Mouse (Mus musculus): ENCODE results near the gene Cdk2ap2. TPM values are rescaled to one million over a fixed set of nuclear protein-coding genes. Genes with fewer than 3 reads are reported as not detected.

The Cdk2ap2 gene
- polyA plus RNA-seq, 2 experiments: 52.5 to 101 TPM

GRCm38 (mm10) chr19:4070756-4071155 is 26.2 kb upstream of the Cdk2ap2 start:
- Histone ChIP-seq H3K27me3 (ENCODE audit: control insufficient read depth, insufficient read depth, low read length) (no peaks in the 10 kb centered on the region), H3K4me2 (ENCODE audit: low read depth) (no peak overlapping the region), H3K9ac (replicated peaks) (no peak overlapping the region), H3K27ac (no peak overlapping the region), H3K4me3 (ENCODE audit: insufficient read depth in 1 of 2, low read depth in 2 of 2, low read length in 2 of 2) (no peak overlapping the region), H3K9me3 (ENCODE audit: control insufficient read depth, low read length) (no peaks in the 10 kb centered on the region), H3K4me1 (replicated peaks; ENCODE audit: control insufficient read depth in 2 of 2, insufficient read depth in 2 of 2, low read length in 1 of 2) (peaks cover 2 to 9% of the 10 kb centered on the region in 2 experiments; a peak in 1 of 4 replicates), H3K36me3 (replicated peaks; ENCODE audit: control insufficient read depth, insufficient read depth, low read depth) (no peaks in the 10 kb centered on the region)
- no peak for TF ChIP-seq EP300 (IDR thresholded peaks at IDR 0.05; ENCODE audit: low read depth)
- TF ChIP-seq CTCF (IDR thresholded peaks at IDR 0.05; ENCODE audit: low read depth): no peak
- WGBS (ENCODE audit: insufficient replicate concordance): 42% methylated on average over 8 of the region's 8 CpGs
- ATAC-seq (ENCODE audit: insufficient read depth): 0 out of 2 replicates have a peak, but pooled peaks have one; percentile 23
- no peak for DNase-seq (ENCODE audit: low read depth in 3 of 3, low spot score in 3 of 3)

- DNase-seq (ENCODE audit: low read depth in 3 of 3, low spot score in 3 of 3): no peak
- no peak overlapping the region for H3K9ac ChIP-seq (replicated peaks)
- no peaks in the 10 kb centered on the region for H3K27me3 ChIP-seq (ENCODE audit: control insufficient read depth, insufficient read depth, low read length)
- H3K4me2 ChIP-seq (ENCODE audit: low read depth): no peak overlapping the region
- no peak for TF ChIP-seq CTCF (IDR thresholded peaks at IDR 0.05; ENCODE audit: low read depth)
- TF ChIP-seq EP300 (IDR thresholded peaks at IDR 0.05; ENCODE audit: low read depth): no peak
- no peaks in the 10 kb centered on the region for H3K36me3 ChIP-seq (replicated peaks; ENCODE audit: control insufficient read depth, insufficient read depth, low read depth)
- no peak for ATAC-seq (ENCODE audit: insufficient read depth)
- H3K27ac ChIP-seq: no peak overlapping the region
- no peaks in the 10 kb centered on the region for H3K9me3 ChIP-seq (ENCODE audit: control insufficient read depth, low read length)
- H3K4me3 ChIP-seq (ENCODE audit: insufficient read depth in 1 of 2, low read depth in 2 of 2, low read length in 2 of 2): no peak overlapping the region
- WGBS (ENCODE audit: insufficient replicate concordance): 79% methylated on average over 6 of the region's 6 CpGs
- peaks cover 2 to 9% of the 10 kb centered on the region in 2 experiments; a peak in 1 of 4 replicates for H3K4me1 ChIP-seq (replicated peaks; ENCODE audit: control insufficient read depth in 2 of 2, insufficient read depth in 2 of 2, low read length in 1 of 2)
These were observed 25.6 kb upstream of the Cdk2ap2 start for GRCm38 (mm10) chr19:4071406-4071805.

DNA sequence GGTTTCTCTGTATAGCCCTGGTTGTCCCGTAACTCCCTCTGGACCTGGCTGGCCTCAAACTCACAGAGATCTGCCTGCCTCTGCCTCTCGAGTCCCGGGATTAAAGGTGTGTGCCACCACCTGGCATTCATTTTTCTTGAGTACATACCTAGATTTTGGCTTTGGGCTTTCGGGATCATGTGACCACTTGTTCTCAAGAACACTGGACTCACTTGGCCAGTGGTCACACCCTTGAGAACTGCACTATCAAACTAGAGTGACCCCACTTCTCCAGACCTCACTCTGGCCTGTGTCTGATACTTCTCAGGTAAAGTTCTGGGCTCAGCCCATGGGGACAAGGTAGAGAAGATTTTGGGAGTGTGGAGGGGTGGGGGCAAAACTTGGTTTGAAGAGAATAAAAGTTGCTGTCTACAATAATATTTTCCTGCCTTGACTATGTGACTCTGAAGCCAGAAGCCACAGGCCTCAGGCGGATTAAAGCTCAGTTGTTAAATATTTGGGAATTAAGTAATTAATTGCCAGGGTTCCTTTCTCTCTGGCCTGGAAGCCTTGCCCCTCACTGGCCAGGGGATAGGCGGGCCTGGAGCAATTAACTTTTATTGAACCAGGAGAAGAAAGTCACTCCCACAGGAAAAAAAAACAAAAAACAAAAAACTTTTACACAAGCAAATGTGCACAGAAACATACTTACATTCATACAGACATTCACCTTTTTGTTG is 24.1 kb upstream of the Cdk2ap2 start:
- no peaks in the 10 kb centered on the region for H3K9me3 ChIP-seq (ENCODE audit: control insufficient read depth, low read length)
- WGBS (ENCODE audit: insufficient replicate concordance): 62% methylated on average over 6 of the region's 6 CpGs
- H3K4me1 ChIP-seq (replicated peaks; ENCODE audit: control insufficient read depth in 2 of 2, insufficient read depth in 2 of 2, low read length in 1 of 2): peaks cover 0 to 6% of the 10 kb centered on the region in 2 experiments; a peak in 1 of 4 replicates
- no peak overlapping the region for H3K27ac ChIP-seq
- H3K36me3 ChIP-seq (replicated peaks; ENCODE audit: control insufficient read depth, insufficient read depth, low read depth): no peaks in the 10 kb centered on the region
- no peak overlapping the region for H3K9ac ChIP-seq (replicated peaks)
- no peak for TF ChIP-seq EP300 (IDR thresholded peaks at IDR 0.05; ENCODE audit: low read depth)
- TF ChIP-seq CTCF (IDR thresholded peaks at IDR 0.05; ENCODE audit: low read depth): no peak
- H3K4me2 ChIP-seq (ENCODE audit: low read depth): no peak overlapping the region
- DNase-seq (ENCODE audit: low read depth in 3 of 3, low spot score in 3 of 3) (no peak), ATAC-seq (ENCODE audit: insufficient read depth) (no peak)
- no peaks in the 10 kb centered on the region for H3K27me3 ChIP-seq (ENCODE audit: control insufficient read depth, insufficient read depth, low read length)
- no peak overlapping the region for H3K4me3 ChIP-seq (ENCODE audit: insufficient read depth in 1 of 2, low read depth in 2 of 2, low read length in 2 of 2)

GRCm38 (mm10) chr19:4075531-4075930 is 21.5 kb upstream of the Cdk2ap2 start:
- no peak for DNase-seq (ENCODE audit: low read depth in 3 of 3, low spot score in 3 of 3)
- H3K9me3 ChIP-seq (ENCODE audit: control insufficient read depth, low read length): no peaks in the 10 kb centered on the region
- WGBS (ENCODE audit: insufficient replicate concordance): 54% methylated on average over 1 of the region's 1 CpGs
- H3K36me3 ChIP-seq (replicated peaks; ENCODE audit: control insufficient read depth, insufficient read depth, low read depth): no peaks in the 10 kb centered on the region
- no peaks in the 10 kb centered on the region for H3K27me3 ChIP-seq (ENCODE audit: control insufficient read depth, insufficient read depth, low read length)
- no peak overlapping the region for H3K9ac ChIP-seq (replicated peaks)
- no peak overlapping the region for H3K27ac ChIP-seq
- ATAC-seq (ENCODE audit: insufficient read depth): no peak
- H3K4me2 ChIP-seq (ENCODE audit: low read depth): no peak overlapping the region
- H3K4me1 ChIP-seq (replicated peaks; ENCODE audit: control insufficient read depth in 2 of 2, insufficient read depth in 2 of 2, low read length in 1 of 2): peaks cover 12 to 19% of the 10 kb centered on the region in 2 experiments
- no peak overlapping the region for H3K4me3 ChIP-seq (ENCODE audit: insufficient read depth in 1 of 2, low read depth in 2 of 2, low read length in 2 of 2)
- TF ChIP-seq CTCF (IDR thresholded peaks at IDR 0.05; ENCODE audit: low read depth): no peak
- TF ChIP-seq EP300 (IDR thresholded peaks at IDR 0.05; ENCODE audit: low read depth): no peak

GRCm38 (mm10) chr19:4079594-4079993 is 17.4 kb upstream of the Cdk2ap2 start:
- no peak for ATAC-seq (ENCODE audit: insufficient read depth)

More at GRCm38 (mm10) chr19:4079594-4079993, 17.4 kb upstream of the Cdk2ap2 start:
- no peak for DNase-seq (ENCODE audit: low read depth in 3 of 3, low spot score in 3 of 3)
- Histone ChIP-seq H3K36me3 (replicated peaks; ENCODE audit: control insufficient read depth, insufficient read depth, low read depth) (no peaks in the 10 kb centered on the region), H3K27ac (no peak overlapping the region; the same call in 1 of the 2 replicates), H3K4me2 (ENCODE audit: low read depth) (no peak overlapping the region; the same call in 1 of the 2 replicates), H3K9ac (replicated peaks) (no peak overlapping the region; the same call in 1 of the 2 replicates), H3K4me3 (ENCODE audit: insufficient read depth in 1 of 2, low read depth in 2 of 2, low read length in 2 of 2) (no peak overlapping the region), H3K27me3 (ENCODE audit: control insufficient read depth, insufficient read depth, low read length) (no peaks in the 10 kb centered on the region), H3K9me3 (ENCODE audit: control insufficient read depth, low read length) (no peaks in the 10 kb centered on the region), H3K4me1 (replicated peaks; ENCODE audit: control insufficient read depth in 2 of 2, insufficient read depth in 2 of 2, low read length in 1 of 2) (peaks cover 18 to 23% of the 10 kb centered on the region in 2 experiments)
- no peak for TF ChIP-seq CTCF (IDR thresholded peaks at IDR 0.05; ENCODE audit: low read depth)
- 52% methylated on average over 1 of the region's 1 CpGs for WGBS (ENCODE audit: insufficient replicate concordance)

Measured in liver, embryonic 14.5 days (tissue).